Mouse (Mus musculus) limb, embryonic 14.5 days (tissue): ENCODE measurements around the gene Fuca1. TPM values are rescaled to one million over a fixed set of nuclear protein-coding genes. Genes with fewer than 3 reads are reported as not detected.
"Not testable (repeated sequence)": the region's sequence is repeated elsewhere in the genome, so short reads cannot be mapped to it uniquely, and the experiment has no call there.

Experiments
- ATAC-seq: fragments of 200-750 bp; cut with Nextera tagmentation; 2 replicates; pipeline ENCODE4 v1.8.0; 2017; ENCODE audit warnings: low read depth, moderate number of reproducible peaks, moderate TSS enrichment; ENCODE audit not compliant: low FRiP score
- DNase-seq: peaks from one replicate; pipeline ENCODE4 v3.0.0-alpha.2; 2015; ENCODE audit warnings: low spot score
- H3K27ac ChIP-seq: fragments of 300-500 bp; sonication (generic); replicated peaks from 2 replicates; pipeline ENCODE4 v1.5.1; 2014; ENCODE audit warnings: low read depth, mild to moderate bottlenecking, low read length, moderate library complexity, mixed read lengths
- H3K27me3 ChIP-seq: fragments of 300-500 bp; sonication (generic); 2 replicates; pipeline ENCODE4 v1.6.1; 2014; ENCODE audit warnings: low read length, mixed read lengths; ENCODE audit not compliant: control insufficient read depth, insufficient read depth
- H3K36me3 ChIP-seq: fragments of 300-500 bp; sonication (generic); 2 replicates; pipeline ENCODE4 v1.6.1; 2014; ENCODE audit warnings: mild to moderate bottlenecking, low read length, moderate library complexity, mixed read lengths; ENCODE audit not compliant: control insufficient read depth, insufficient read depth
- H3K4me1 ChIP-seq: fragments of 300-500 bp; sonication (generic); 2 replicates; pipeline ENCODE4 v1.6.1; 2014; ENCODE audit warnings: antibody characterized with exemption, low read length, mixed read lengths; ENCODE audit not compliant: control insufficient read depth, insufficient read depth
- H3K4me2 ChIP-seq: fragments of 300-500 bp; sonication (generic); replicated peaks from 2 replicates; pipeline ENCODE4 v1.6.1; 2014; ENCODE audit warnings: low read depth, mild to moderate bottlenecking, low read length, moderate library complexity; ENCODE audit not compliant: severe bottlenecking
- H3K4me3 ChIP-seq: fragments of 300-500 bp; sonication (generic); replicated peaks from 2 replicates; pipeline ENCODE4 v1.5.1; 2014; ENCODE audit warnings: low read length
- H3K9ac ChIP-seq: fragments of 300-500 bp; sonication (generic); 2 replicates; pipeline ENCODE4 v1.6.1; 2014; ENCODE audit warnings: mild to moderate bottlenecking, low read depth, low read length, moderate library complexity; ENCODE audit not compliant: severe bottlenecking
- H3K9me3 ChIP-seq: fragments of 300-500 bp; sonication (generic); 2 replicates; pipeline ENCODE4 v1.6.1; 2016; ENCODE audit warnings: low read length; ENCODE audit not compliant: control insufficient read depth
- POLR2A ChIP-seq: fragments of 200-500 bp; IDR thresholded peaks from 2 replicates; pipeline ENCODE4 v1.8.0; 2012; ENCODE audit warnings: inconsistent platforms, mild to moderate bottlenecking, moderate library complexity, borderline replicate concordance; ENCODE audit not compliant: insufficient read depth, insufficient read length; ENCODE audit errors: extremely low read depth
- WGBS: fragments of 180-500 bp; shearing (Covaris S2); extraction: QIAGEN DNeasy Blood & Tissue Kit; methylation state at CpG from one replicate; pipeline ENCODE4 v1.1.7; 2014; 5-methylcytosine and 5-hydroxymethylcytosine counted together
- polyA plus RNA-seq, 2 experiments: library from polyadenylated mRNA; depleted of rRNA in 1 of 2; stranded (reverse) in 1 of 2; unstranded in 1 of 2; fragments of >200 nt; fragmentation: Nextera tagmentation in 1 of 2; extraction: Ambion mirVana in 1 of 2; gene quantifications; 2 replicates each; pipeline versions ENCODE4 v1.2.1 to v1.2.3; 2012 to 2014

The Fuca1 gene
- polyA plus RNA-seq, 2 experiments: 50.1 to 80.8 TPM

GRCm38 (mm10) chr4:135934708-135935500, 14.4 kb downstream of the Fuca1 start:
- 77% methylated on average over 12 of the region's 12 CpGs for WGBS
- no peak overlapping the region for H3K4me3 ChIP-seq
- no peaks in the 10 kb centered on the region for H3K4me1 ChIP-seq
- H3K27ac ChIP-seq: no peak overlapping the region
- peaks cover 54% of the 10 kb centered on the region for H3K36me3 ChIP-seq
- TF ChIP-seq POLR2A: no peak
- H3K4me2 ChIP-seq: no peak overlapping the region
- no peak for ATAC-seq
- no peak overlapping the region for H3K9ac ChIP-seq
- no peak for DNase-seq
- no peaks in the 10 kb centered on the region for H3K27me3 ChIP-seq
- H3K9me3 ChIP-seq: no peaks in the 10 kb centered on the region

GRCm38 (mm10) chr4:135935502-135935901, 15.0 kb downstream of the Fuca1 start:
- Histone ChIP-seq H3K9ac (no peak overlapping the region), H3K27ac (no peak overlapping the region), H3K27me3 (no peaks in the 10 kb centered on the region), H3K4me3 (no peak overlapping the region), H3K36me3 (peaks cover 53% of the 10 kb centered on the region), H3K9me3 (no peaks in the 10 kb centered on the region), H3K4me1 (no peaks in the 10 kb centered on the region), H3K4me2 (no peak overlapping the region)
- WGBS: 79% methylated on average over 5 of the region's 5 CpGs
- DNase-seq (no peak), ATAC-seq (no peak)
- TF ChIP-seq POLR2A: no peak

DNA sequence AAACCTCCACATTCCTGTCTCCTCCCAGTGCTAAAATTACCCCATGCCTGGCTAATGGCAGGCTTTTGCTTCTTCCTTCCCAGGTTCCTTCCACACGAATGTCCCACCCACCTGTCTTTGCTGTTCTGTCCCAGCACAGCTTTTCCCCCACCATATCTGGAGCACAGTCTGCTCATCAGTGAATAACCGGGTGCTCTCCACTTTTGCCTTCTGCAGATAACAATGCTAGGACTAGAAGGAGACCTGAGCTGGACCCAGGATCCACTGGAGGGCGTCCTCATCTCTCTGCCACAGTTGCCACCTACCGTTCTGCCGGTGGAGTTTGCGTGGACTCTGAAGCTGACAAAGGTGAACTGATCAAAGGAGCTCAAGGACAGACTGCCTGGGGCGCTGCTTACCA, 18.3 kb downstream of the Fuca1 start:
- no peak for TF ChIP-seq POLR2A
- Histone ChIP-seq H3K4me3 (no peak overlapping the region), H3K27me3 (no peaks in the 10 kb centered on the region), H3K27ac (no peak overlapping the region), H3K36me3 (peaks cover 40% of the 10 kb centered on the region), H3K9me3 (no peaks in the 10 kb centered on the region), H3K4me1 (no peaks in the 10 kb centered on the region), H3K9ac (no peak overlapping the region), H3K4me2 (no peak overlapping the region)
- 76% methylated on average over 7 of the region's 7 CpGs for whole genome bisulfite sequencing
- no peak for DNase-seq
- ATAC-seq: no peak

GRCm38 (mm10) chr4:135941026-135941425, 20.5 kb downstream of the Fuca1 start:
- not testable (repeated sequence) for H3K4me1 ChIP-seq, H3K27ac ChIP-seq, H3K9ac ChIP-seq, H3K4me3 ChIP-seq, H3K9me3 ChIP-seq, H3K4me2 ChIP-seq, H3K27me3 ChIP-seq, DNase-seq, ATAC-seq
- 88% methylated on average over 8 of the region's 8 CpGs for WGBS
- peaks cover 32% of the 10 kb centered on the region for H3K36me3 ChIP-seq

DNA sequence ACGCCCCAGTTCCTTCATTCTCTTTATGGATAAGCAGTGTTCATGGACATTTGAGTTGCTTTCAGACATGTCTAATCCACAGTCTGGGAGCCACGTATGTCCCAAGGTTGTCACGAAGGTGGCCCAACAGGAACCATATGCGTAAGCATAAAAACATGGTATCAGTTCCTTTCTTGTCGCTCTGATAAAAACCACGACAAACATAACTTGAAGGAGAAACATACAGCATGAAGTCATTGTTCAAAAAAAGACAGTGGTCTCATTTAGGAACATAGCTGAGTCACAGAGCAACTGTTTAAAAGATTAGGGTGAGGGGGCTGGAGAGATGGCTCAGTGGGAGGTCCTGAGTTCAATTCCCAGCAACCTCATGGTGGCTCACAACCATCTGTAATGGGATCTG, 21.7 kb downstream of the Fuca1 start:
- TF ChIP-seq POLR2A: no peak
- peaks cover 3% of the 10 kb centered on the region; the same call in 1 of the 2 replicates for H3K4me1 ChIP-seq
- DNase-seq (no peak), ATAC-seq (no peak)
- H3K9ac ChIP-seq: no peak overlapping the region
- no peak overlapping the region for H3K4me3 ChIP-seq
- H3K27me3 ChIP-seq: no peaks in the 10 kb centered on the region
- WGBS: 90% methylated on average over 6 of the region's 6 CpGs
- no peak overlapping the region for H3K27ac ChIP-seq
- peaks cover 27% of the 10 kb centered on the region for H3K36me3 ChIP-seq
- H3K4me2 ChIP-seq: no peak overlapping the region
- H3K9me3 ChIP-seq: no peaks in the 10 kb centered on the region

DNA sequence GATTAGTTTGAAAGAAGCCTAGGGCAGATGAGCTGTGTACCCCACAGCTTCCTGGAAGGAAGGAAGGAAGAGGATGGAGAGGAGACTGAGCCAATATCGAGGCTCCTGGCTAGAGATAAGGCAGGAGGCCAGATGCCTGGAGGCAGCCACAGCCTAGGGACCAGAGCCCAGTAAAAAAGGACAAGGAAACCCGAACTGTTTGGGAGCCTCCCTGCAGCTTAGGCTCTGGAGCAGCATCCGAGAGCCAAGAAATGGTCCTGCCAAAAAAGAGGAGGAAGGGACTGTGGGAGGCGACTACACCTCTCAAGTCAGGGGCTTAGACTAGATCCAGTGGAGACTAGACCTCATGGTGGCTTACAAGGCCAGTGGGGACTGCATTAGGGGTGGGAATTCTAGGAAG, 22.9 kb downstream of the Fuca1 start:
- Histone ChIP-seq H3K36me3 (peaks cover 17% of the 10 kb centered on the region), H3K27ac (no peak overlapping the region), H3K9me3 (no peaks in the 10 kb centered on the region), H3K4me3 (no peak overlapping the region), H3K9ac (no peak overlapping the region), H3K4me2 (no peak overlapping the region), H3K27me3 (no peaks in the 10 kb centered on the region), H3K4me1 (peaks cover 9% of the 10 kb centered on the region; the same call in 1 of the 2 replicates)
- no peak for TF ChIP-seq POLR2A
- DNase-seq (no peak), ATAC-seq (no peak)
- WGBS: 54% methylated on average over 4 of the region's 4 CpGs
